Mouse (Mus musculus): Measurements from ENCODE around the gene Tcf20.

- TF ChIP-seq CTCF (IDR thresholded peaks at IDR 0.05; ENCODE audit: low read depth), result no peak
- no peak for TF ChIP-seq EP300 (IDR thresholded peaks at IDR 0.05; ENCODE audit: low read depth)
Observed at GRCm38 (mm10) chr15:82911965-82912337, 75.7 kb downstream of the Tcf20 start.
